Mouse (Mus musculus) heart, embryonic 11.5 days (tissue): ENCODE data around the gene Atp6v1g1. TPM values are rescaled to one million over a fixed set of nuclear protein-coding genes. Genes with fewer than 3 reads are reported as not detected.

Experiments used
- ATAC-seq: fragments of 200-750 bp; cut with Nextera tagmentation; replicated peaks from 2 replicates; pipeline ENCODE4 v1.8.0; 2017; ENCODE audit warnings: moderate library complexity; ENCODE audit not compliant: insufficient number of reproducible peaks, low FRiP score, low TSS enrichment
- H3K27ac ChIP-seq: fragments of 300-500 bp; sonication (generic); 2 replicates; pipeline ENCODE4 v1.5.1; 2014; ENCODE audit warnings: mild to moderate bottlenecking, low read depth, low read length
- H3K27me3 ChIP-seq: fragments of 300-500 bp; sonication (generic); 2 replicates; pipeline ENCODE4 v1.6.1; 2014; ENCODE audit warnings: mild to moderate bottlenecking, low read length, mixed read lengths; ENCODE audit not compliant: control insufficient read depth, insufficient read depth
- H3K36me3 ChIP-seq: fragments of 300-500 bp; sonication (generic); 2 replicates; pipeline ENCODE4 v1.6.1; 2014; ENCODE audit warnings: mild to moderate bottlenecking, low read length, moderate library complexity, mixed read lengths; ENCODE audit not compliant: control insufficient read depth, insufficient read depth
- H3K4me1 ChIP-seq: fragments of 300-500 bp; sonication (generic); 2 replicates; pipeline ENCODE4 v1.6.1; 2014; ENCODE audit warnings: low read length; ENCODE audit not compliant: control insufficient read depth, insufficient read depth
- H3K4me2 ChIP-seq: fragments of 300-500 bp; sonication (generic); 2 replicates; pipeline ENCODE4 v1.6.1; 2014; ENCODE audit warnings: mild to moderate bottlenecking, moderate library complexity
- H3K4me3 ChIP-seq: fragments of 300-500 bp; sonication (generic); 2 replicates; pipeline ENCODE4 v1.5.1; 2014; ENCODE audit warnings: low read depth, low read length
- H3K9ac ChIP-seq: fragments of 300-500 bp; sonication (generic); 2 replicates; pipeline ENCODE4 v1.6.1; 2014; ENCODE audit warnings: mild to moderate bottlenecking, low read depth, low read length, moderate library complexity
- H3K9me3 ChIP-seq: fragments of 300-500 bp; sonication (generic); replicated peaks from 2 replicates; pipeline ENCODE4 v1.6.1; 2016; ENCODE audit warnings: low read length; ENCODE audit not compliant: control insufficient read depth
- WGBS: fragments of 180-500 bp; shearing (Covaris S2); extraction: QIAGEN DNeasy Blood & Tissue Kit; methylation state at CpG from one replicate; pipeline ENCODE4 v1.1.7; 2014; ENCODE audit not compliant: insufficient replicate concordance; 5-methylcytosine and 5-hydroxymethylcytosine counted together
- polyA plus RNA-seq: library from polyadenylated mRNA; unstranded; fragments of >200 nt; fragmentation: Nextera tagmentation; extraction: Ambion mirVana; gene quantifications from 2 replicates; pipeline ENCODE4 v1.2.1, GENCODE M21; 2014

Gene Atp6v1g1
- polyA plus RNA-seq, 1 experiment from 2014 or later: 213 TPM

DNA sequence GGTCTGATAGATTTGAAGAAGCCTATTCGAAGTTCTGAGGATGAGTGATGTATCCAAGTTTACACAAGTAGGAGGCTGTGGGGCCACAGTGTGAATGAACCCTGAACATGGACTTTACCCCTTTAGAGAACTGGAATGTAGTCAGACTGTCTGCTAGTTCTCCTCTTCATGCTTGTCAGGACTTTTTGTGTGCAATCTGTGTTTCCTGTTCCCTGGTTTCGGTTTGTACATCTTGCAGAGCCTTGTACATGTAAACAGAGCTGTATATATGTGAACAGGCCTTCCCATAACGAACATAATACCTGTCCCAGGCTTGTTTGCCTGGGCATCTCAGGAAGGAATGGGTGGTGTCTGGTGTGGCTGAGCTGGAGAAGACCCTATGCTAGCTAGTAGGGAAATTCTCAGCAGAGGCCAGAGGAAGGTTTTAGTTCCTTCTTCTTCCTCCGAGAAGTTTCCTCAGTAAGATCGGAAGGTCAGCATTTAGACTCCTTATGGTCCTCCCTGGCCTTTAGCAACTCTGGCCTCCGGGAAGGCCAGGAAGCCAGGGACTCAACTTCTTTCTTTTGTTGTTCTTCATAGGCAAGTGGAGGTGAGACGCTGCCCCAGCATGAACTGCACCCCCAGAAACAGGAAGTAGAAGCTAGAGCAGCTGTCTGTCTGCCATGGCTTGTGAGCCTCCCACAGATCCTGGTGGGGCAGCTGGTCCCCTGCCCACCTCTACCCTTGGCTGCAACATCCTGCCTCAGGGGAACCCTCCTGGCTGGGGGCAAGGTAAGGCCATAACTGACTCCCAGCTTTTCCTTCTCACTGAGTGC is 17.5 kb downstream of the Atp6v1g1 start:
- H3K4me1 ChIP-seq: peaks cover 27% of the 10 kb centered on the region
- H3K27ac ChIP-seq: no peak overlapping the region
- H3K4me3 ChIP-seq: no peak overlapping the region
- ATAC-seq: no peak
- no peaks in the 10 kb centered on the region; the same call in 1 of the 2 replicates for H3K27me3 ChIP-seq
- 69% methylated on average over 7 of the region's 7 CpGs for WGBS
- H3K4me2 ChIP-seq: no peak overlapping the region
- H3K9me3 ChIP-seq: no peaks in the 10 kb centered on the region
- 0 out of 2 replicates have a peak overlapping the region, but pooled peaks have one; percentile 3 for H3K9ac ChIP-seq
- no peaks in the 10 kb centered on the region; the same call in 1 of the 2 replicates for H3K36me3 ChIP-seq

GRCm38 (mm10) chr4:63562742-63563141 is 18.2 kb downstream of the Atp6v1g1 start:
- Histone ChIP-seq H3K27me3 (no peaks in the 10 kb centered on the region; the same call in 1 of the 2 replicates), H3K4me3 (no peak overlapping the region), H3K9me3 (no peaks in the 10 kb centered on the region), H3K36me3 (no peaks in the 10 kb centered on the region; the same call in 1 of the 2 replicates), H3K9ac (no peak overlapping the region), H3K4me1 (peaks cover 21% of the 10 kb centered on the region), H3K4me2 (no peak overlapping the region), H3K27ac (no peak overlapping the region)
- no peak for ATAC-seq
- 77% methylated on average over 4 of the region's 4 CpGs for WGBS

DNA sequence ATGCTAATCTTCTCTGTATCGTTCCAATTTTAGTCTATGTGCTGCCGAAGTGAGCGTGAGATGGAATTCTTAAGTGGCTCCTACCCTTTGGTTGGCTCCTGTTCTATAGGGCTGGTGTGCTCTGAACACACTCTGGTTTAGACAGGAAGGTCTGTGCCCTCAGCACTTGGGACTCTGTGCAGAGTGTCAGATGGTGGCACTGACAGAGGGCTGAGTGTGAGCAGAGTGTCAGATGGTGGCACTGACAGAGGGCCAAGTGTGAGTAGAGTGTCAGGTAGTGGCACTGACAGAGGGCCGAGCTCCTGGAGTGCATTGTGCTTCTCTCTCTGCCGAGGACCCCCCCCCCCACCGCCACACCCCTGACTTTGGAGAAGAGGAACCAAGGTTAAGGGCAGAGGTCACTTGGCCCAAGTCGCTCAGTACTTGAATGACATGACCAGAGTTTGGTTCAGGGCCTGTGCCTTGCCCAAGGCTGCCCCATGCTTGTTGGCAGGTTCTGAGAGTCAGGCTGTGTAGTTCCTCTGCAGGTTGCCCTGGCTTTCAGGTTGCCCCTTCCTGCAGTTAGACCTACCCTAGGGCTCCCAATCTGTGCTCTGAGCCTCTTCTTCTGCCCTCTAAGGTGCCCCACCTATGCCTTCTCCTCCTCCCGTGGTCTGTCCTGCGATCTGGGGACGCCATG is 23.3 kb downstream of the Atp6v1g1 start:
- H3K36me3 ChIP-seq: no peaks in the 10 kb centered on the region; the same call in 1 of the 2 replicates
- H3K4me1 ChIP-seq: 0 out of 2 replicates have a peak, but pooled peaks cover 6% of the 10 kb centered on the region
- peak; percentile 68 for ATAC-seq
- H3K9ac ChIP-seq: no peak overlapping the region
- H3K4me3 ChIP-seq: no peak overlapping the region
- H3K27ac ChIP-seq: no peak overlapping the region
- no peaks in the 10 kb centered on the region for H3K9me3 ChIP-seq
- no peak overlapping the region for H3K4me2 ChIP-seq
- H3K27me3 ChIP-seq: no peaks in the 10 kb centered on the region; the same call in 1 of the 2 replicates
- WGBS: 61% methylated on average over 10 of the region's 10 CpGs

DNA sequence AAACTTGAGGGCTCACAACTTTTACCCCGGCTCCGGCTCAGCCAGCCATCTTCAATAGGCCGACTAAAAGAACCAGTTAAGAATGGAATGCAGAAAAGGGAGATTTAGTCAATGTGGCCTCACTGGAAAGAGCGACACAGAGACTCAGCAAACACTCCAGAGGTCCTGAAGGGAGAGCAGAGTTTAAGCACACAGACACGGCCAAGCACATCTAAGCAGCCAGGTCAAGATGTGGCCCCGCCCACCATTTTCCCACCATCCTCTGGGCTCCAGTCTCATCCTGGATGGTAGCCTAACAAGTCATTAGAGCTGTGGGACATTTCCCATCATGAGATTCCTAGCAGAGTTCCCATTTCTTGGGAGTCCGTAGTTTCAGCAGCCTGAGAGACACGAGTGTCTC is 24.8 kb downstream of the Atp6v1g1 start:
- H3K4me3 ChIP-seq: no peak overlapping the region
- H3K9ac ChIP-seq: no peak overlapping the region
- H3K4me2 ChIP-seq: no peak overlapping the region
- 0 out of 2 replicates have a peak, but pooled peaks cover 6% of the 10 kb centered on the region for H3K4me1 ChIP-seq
- no peak for ATAC-seq
- no peaks in the 10 kb centered on the region for H3K9me3 ChIP-seq
- no peaks in the 10 kb centered on the region; the same call in 1 of the 2 replicates for H3K27me3 ChIP-seq
- H3K27ac ChIP-seq: no peak overlapping the region
- H3K36me3 ChIP-seq: no peaks in the 10 kb centered on the region; the same call in 1 of the 2 replicates
- WGBS: 82% methylated on average over 8 of the region's 8 CpGs

- Histone ChIP-seq H3K27ac (no peak overlapping the region), H3K4me3 (no peak overlapping the region), H3K9me3 (no peaks in the 10 kb centered on the region), H3K9ac (no peak overlapping the region), H3K27me3 (no peaks in the 10 kb centered on the region; the same call in 1 of the 2 replicates), H3K4me2 (no peak overlapping the region), H3K36me3 (no peaks in the 10 kb centered on the region), H3K4me1 (0 out of 2 replicates have a peak, but pooled peaks cover 6% of the 10 kb centered on the region)
- ATAC-seq: no peak
- 50% methylated on average over 7 of the region's 7 CpGs for WGBS
Observed at GRCm38 (mm10) chr4:63570208-63570781, 25.7 kb downstream of the Atp6v1g1 start.

DNA sequence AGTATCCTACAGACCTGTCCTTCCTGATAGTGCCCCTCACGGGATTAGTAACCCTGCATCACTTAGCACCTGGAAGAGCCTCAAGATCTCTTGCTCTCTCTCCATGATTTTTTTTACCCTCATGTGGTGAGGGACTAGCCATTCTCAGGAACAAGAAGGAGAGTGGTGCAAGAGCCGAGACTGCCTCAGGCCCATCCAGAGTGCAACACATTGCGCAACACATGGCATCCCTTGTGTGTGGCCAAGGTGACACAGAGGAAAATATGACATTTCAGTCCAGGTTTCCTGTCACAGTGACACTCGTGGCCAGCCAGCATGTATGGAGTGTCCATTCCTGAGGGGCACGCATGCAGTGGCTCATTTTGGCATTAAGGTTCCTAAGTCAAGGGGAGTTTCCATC is 28.0 kb downstream of the Atp6v1g1 start:
- Histone ChIP-seq H3K9ac (no peak overlapping the region), H3K9me3 (0 out of 2 replicates have a peak, but pooled peaks cover 2% of the 10 kb centered on the region), H3K27ac (no peak overlapping the region), H3K27me3 (no peaks in the 10 kb centered on the region; the same call in 1 of the 2 replicates), H3K4me2 (no peak overlapping the region), H3K36me3 (peaks cover 3% of the 10 kb centered on the region; the same call in 1 of the 2 replicates), H3K4me1 (0 out of 2 replicates have a peak, but pooled peaks cover 6% of the 10 kb centered on the region), H3K4me3 (no peak overlapping the region)
- 78% methylated on average over 5 of the region's 5 CpGs for whole genome bisulfite sequencing
- no peak for ATAC-seq

- no peak for ATAC-seq
- Histone ChIP-seq H3K9ac (no peak overlapping the region), H3K27me3 (no peaks in the 10 kb centered on the region), H3K36me3 (peaks cover 5% of the 10 kb centered on the region; the same call in 1 of the 2 replicates), H3K4me2 (no peak overlapping the region), H3K4me1 (no peaks in the 10 kb centered on the region), H3K4me3 (no peak overlapping the region), H3K27ac (no peak overlapping the region), H3K9me3 (0 out of 2 replicates have a peak, but pooled peaks cover 2% of the 10 kb centered on the region)
- 85% methylated on average over 14 of the region's 14 CpGs for WGBS
Observed at GRCm38 (mm10) chr4:63579649-63580048, 35.1 kb downstream of the Atp6v1g1 start.

DNA sequence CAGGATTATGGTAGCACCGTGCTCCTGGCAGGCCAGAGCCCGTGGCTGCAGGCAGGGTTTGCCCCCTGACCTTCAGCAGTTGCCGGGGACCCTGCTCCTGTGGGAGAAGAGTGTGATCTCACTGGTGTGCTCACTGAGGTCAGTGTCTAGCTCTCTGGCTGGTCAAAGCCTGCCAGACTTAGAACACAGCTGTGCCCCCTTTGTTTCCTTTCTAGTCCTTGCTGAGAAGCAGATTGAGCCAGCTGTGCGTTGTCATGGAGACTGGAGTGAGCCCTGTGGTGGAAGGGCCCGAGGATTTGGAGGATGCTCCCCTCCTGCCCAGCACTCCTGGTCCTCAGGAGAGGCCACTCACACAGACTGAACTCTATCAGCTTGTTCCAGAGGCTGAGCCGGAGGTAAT is 35.5 kb downstream of the Atp6v1g1 start:
- Histone ChIP-seq H3K4me1 (no peaks in the 10 kb centered on the region), H3K9ac (no peak overlapping the region), H3K27ac (no peak overlapping the region), H3K27me3 (no peaks in the 10 kb centered on the region), H3K4me3 (no peak overlapping the region), H3K4me2 (no peak overlapping the region), H3K9me3 (0 out of 2 replicates have a peak, but pooled peaks cover 2% of the 10 kb centered on the region), H3K36me3 (peaks cover 5% of the 10 kb centered on the region; the same call in 1 of the 2 replicates)
- WGBS: 57% methylated on average over 6 of the region's 6 CpGs
- 0 out of 2 replicates have a peak, but pooled peaks have one; percentile 31 for ATAC-seq
